Mouse (Mus musculus): ENCODE results near the gene Mus81.

DNA sequence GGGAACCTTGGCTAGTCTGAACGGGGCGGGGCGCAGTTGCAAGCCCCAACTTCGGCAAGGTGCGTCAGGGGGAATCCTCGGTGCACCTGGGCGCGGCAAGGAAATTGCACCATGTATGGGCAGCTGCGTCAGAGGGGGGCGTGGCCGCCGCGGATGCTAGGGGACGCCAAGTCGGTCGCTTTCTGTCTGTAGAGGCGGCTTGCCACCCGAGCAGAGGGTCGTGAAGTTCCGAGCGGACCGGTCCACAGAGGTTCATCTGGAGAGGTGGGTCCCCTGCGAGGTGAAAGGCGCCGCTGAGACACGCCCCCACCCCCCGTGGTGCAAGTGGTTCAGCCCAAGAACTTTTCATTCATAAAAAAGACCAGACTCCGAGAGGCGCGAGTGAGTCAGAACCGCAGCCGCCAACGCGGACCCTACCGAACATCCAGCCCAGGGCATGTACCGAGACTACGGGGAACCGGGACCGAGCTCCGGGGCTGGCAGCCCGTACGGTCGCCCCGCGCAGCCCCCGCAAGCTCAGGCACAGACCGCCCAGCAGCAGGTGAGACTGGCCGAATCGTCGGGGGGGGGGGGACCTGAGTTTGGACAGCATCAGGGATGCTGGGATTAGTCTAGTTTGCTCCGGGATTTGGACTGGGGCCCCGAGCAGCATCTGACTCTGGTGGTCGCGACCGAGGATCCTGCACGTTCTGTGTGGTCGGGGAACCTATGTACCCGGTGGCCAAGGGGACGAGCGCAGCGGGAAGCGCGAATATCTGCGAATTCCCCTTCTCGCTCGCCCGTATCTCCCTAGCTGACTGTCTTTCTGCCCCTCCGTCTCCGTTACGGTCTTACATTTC lies 40.5 kb downstream of the Mus81 start, which contains the start of gene Fosl1:
- no peak for TF ChIP-seq CTCF (IDR thresholded peaks at IDR 0.05)
- TF ChIP-seq EP300 (IDR thresholded peaks at IDR 0.05; ENCODE audit: insufficient read depth, low read depth, low read length), result no peak
